Mouse (Mus musculus) spleen, adult 12 weeks (tissue): ENCODE measurements around the gene Gtf2h5.

ENCODE experiments used
- DNase-seq: peaks from one replicate; pipeline ENCODE4 v3.0.0; 2022; ENCODE audit warnings: low spot score

Gene Gtf2h5

DNA sequence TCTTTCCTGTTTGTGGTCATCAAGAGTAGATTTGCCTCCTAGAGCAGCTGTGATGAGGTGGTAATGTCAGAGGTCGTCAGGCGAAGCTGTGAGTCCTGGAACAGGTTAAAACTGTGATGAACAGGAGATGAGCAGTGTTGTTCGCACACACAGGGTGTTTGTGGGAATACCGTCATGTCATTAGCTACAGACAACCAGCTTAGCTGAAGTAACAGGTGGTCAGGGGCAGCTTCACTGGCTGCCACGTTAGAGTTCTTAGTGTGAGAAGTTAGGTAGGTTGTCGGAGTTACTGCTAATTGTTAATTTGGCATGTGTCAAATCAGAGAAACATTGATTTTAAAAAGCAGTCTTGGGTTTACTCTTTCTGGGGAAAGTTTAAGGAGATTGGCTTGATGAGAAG lies 34.1 kb downstream of the Gtf2h5 start:
- no peak for DNase-seq

DNA sequence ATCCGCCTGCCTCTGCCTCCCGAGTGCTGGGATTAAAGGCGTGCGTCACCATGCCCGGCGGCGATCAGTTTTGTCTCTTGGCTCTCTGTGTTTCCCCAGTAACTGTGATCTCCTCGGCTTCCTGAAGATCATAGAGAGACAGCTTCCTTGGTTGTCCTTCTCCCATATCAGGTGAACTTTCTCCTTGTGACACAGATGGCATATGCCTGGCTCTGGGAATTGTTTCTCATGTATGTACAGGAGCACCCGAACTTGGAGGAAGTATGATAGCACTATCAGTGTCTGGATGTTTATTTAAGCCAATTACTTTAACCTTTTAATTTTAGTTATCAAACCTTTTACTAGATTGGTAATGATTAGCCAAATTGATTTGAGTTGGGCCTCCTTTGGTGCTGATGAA lies 35.5 kb downstream of the Gtf2h5 start:
- no peak for DNase-seq

DNA sequence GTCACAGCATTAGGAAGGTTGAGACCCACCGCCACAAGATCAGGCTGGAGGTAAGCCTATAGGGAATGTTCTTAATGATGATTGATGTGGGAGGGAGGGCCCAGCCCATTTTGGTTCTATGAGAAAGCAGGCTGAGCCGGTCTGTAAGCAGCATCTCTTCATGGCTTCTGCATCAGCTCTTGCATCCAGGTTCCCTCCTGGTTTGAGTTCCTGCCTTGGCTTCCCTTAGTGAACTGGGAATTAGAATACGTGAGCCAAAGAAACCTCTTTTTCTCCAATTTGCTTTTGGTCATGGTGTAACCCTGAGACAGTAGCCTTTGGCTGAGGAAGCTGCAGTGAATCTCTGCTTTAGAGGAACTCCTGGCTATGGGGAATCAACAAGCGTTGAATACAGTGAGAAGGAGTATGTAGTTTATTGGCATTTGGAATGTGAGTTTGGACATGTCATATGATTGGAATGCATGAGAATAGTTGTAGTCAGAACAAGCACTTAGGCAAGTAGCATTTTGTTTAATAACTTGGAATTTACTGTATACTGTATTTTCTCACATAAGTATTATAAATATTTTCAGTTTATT lies 37.7 kb downstream of the Gtf2h5 start:
- no peak for DNase-seq

DNA sequence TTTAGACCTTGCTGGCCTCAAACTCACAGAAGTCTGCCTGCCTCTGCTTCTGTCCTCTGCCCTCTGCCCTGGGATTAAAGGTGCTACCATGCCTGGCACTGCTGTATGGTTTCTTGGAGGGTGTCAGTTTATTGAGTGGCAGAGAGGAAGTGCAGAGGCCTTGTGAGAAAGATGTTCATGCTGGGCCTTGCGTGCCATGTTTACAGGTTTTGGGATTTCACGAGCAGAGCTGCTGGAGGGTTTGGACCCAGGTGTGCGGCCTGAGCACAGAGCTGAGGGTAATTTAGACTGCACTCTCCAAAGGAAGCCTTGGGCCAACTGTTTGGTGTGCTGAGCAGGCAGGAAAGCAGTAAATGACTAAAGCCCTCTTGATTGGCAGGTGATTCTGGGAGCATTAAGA lies 38.3 kb downstream of the Gtf2h5 start:
- no peak for DNase-seq

DNA sequence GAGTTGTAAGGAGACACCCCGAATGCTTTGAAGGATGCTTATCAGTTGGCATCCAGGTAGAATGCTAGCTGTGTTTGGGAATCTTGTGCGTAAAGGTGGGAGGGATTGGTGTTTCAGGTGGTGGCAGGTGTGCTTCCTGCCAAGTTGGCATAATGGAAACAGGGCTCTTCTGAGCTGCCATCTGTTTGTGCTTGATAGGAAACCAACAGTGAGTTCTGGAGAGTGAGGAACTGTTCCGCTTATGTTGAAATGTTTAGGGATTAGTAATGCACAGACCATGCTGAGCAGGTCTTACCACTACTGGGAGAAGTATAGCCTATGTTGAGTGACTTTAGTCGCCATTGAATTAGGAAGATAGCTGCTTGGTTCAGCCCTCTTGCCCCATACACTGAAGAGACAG lies 39.3 kb downstream of the Gtf2h5 start:
- no peak for DNase-seq

DNA sequence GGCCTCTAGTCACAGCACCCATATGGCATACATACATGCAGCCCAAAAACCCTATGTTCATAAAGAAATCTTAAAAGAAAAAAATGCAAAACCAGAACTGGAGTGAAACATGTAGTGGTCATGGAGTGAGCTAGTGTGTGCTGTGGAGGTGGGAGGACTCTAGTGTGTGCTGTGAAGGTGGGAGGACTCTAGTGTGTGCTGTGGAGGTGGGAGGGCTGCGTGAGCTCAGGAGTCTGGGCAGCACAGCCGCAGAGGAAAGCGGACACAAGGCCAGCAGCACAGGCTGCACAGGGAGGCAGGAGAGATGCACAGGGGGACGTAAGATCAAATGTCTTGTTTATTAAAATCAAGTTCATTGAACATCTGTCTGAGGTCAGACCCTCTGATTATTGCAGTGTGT lies 44.2 kb downstream of the Gtf2h5 start:
- DNase-seq = no peak

DNA sequence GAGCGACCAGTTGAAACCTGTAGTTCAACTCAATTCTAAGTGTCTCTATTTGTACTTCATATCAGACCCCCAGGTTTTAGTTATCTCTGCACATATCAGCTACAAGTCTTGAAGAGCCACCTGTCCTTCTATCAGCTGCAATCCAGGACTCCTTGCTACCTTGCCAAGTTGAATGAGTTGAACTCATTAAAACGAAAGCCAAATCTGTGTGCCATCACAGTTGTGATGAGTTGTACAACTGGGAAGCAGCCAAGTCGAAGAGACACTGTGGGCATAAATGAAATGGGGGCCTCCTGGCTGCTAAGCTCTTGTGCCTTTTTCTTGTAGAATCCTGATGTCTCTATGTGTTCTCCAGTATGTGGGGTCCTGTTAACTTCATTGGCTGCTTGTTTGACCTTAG lies 45.9 kb downstream of the Gtf2h5 start:
- DNase-seq = no peak

DNA sequence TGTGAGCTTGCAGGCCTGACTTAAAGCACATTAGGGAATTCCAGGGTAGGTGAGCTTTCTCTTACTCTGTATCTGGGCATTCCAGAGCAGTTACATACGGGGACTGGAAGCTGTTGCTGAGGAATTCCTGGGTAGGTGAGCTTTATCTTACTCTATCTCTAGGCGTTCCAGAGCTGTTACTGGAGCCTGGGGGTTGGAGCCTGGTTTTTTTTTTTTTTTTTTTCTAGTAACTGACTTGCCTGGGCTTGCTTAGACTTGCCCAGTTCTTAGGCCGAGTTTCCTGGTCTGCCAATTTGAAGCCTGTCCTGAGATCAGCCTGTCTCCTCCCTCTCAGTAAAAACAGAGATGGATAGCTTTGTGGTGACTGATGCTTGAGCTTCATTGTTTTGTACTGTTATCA lies 48.5 kb downstream of the Gtf2h5 start:
- DNase-seq = no peak

DNA sequence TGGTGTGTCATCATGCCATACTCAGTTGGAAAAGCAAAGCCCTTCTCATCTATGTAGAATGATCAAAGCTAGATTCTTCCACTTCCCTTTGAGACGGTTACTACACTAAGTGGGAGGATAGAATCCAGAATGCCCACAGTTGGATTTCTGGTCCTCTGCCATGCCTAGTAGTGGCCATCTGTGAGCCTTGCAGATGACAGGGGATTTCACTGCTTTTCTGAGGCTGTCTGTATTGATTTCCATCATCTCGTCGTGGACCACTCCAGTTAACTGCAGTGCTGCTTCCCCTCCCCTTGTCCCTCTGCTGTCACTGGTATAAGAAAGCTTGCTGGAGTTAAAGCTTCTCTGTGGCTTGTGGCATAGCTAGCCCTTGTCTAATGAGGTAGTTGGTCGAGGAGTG lies 49.8 kb downstream of the Gtf2h5 start:
- DNase-seq = no peak

DNA sequence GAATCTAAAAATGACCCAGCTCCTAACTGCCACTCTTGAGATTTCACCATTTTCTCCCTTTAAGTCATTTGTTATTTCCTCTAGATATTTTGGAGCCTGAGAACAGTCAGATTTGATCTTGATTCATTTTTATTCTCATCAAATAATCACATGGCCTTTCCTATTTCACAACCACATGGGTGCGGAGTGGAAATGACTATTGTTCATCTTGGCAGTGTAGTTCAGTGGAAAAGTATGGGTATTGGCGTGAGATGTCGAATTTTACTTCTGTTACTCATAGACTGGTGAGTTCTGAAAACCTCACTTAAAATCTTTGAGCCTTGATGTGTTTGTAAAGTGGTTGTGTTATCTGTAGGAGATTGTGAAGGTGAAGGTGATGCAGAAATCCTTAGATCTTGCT lies 51.5 kb downstream of the Gtf2h5 start:
- DNase-seq = no peak
